ENCODE assay signal across 9 mouse cellular contexts in the genomic region with DNA sequence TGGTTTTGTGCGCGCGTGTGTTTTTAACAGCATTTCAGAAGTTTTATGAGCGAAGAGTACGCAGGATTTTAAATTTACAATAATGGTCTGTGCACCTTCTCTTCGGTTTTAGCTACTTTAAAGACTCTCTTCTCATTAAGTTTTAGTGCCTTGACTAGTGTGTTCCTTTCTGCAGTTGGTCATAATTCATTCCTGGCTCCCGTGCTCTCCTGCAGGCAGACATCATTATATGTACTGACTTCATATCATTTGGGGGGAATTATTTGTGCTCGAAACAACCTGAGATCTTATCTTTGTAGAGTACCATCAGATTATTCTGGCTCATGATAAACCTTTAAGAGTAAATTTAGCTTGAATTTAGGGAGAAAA. TPM values are rescaled to one million over a fixed set of nuclear protein-coding genes. Genes with fewer than 3 reads are reported as not detected.
DNase-seq lines count a peak whose midpoint lies in the region; ATAC-seq and TF ChIP-seq lines count a peak whose summit lies in the region.
"Had no signal": no experiment of that assay in that cellular context is flagged by ENCODE, and none has a peak within 500 bp of the region (broad histone marks: within the 10 kb centered on the region; RNA-seq: fewer than 3 reads in every experiment).

No protein-coding gene starts in this region.

- 0 out of 2 replicates have a peak, but pooled peaks cover 5% of the 10 kb centered on the region for H3K4me1 ChIP-seq in kidney, embryonic 14.5 days (ENCODE audit: control insufficient read depth, insufficient read depth, low read length)
- H3K4me1 ChIP-seq in forebrain, embryonic 12.5 days: peaks cover 7% of the 10 kb centered on the region
- peaks cover 8% of the 10 kb centered on the region; the same call in 1 of the 2 replicates for H3K4me1 ChIP-seq in limb, embryonic 10.5 days

- H3K27me3 ChIP-seq in kidney, embryonic 14.5 days (ENCODE audit: control insufficient read depth, insufficient read depth, low read length): no peaks in the 10 kb centered on the region
- peaks cover 28% of the 10 kb centered on the region for H3K27me3 ChIP-seq in forebrain, embryonic 12.5 days
- no peaks in the 10 kb centered on the region; the same call in 1 of the 2 replicates for H3K27me3 ChIP-seq in limb, embryonic 10.5 days (ENCODE audit: low read depth, poor library complexity, severe bottlenecking)
- no peaks in the 10 kb centered on the region for H3K27me3 ChIP-seq in myocyte (ENCODE audit: control insufficient read depth, insufficient read depth, insufficient read length)

- no peak overlapping the region for H3ac ChIP-seq in myocyte (ENCODE audit: control insufficient read depth, insufficient read length)

- 0 out of 2 replicates have a peak overlapping the region, but pooled peaks have one; percentile 31 for H3K9ac ChIP-seq in kidney, embryonic 14.5 days (ENCODE audit: low read depth, low read length)
- no peak overlapping the region for H3K9ac ChIP-seq in forebrain, embryonic 12.5 days

- H3K9me3 ChIP-seq in kidney, embryonic 14.5 days (ENCODE audit: control insufficient read depth, low read length): no peaks in the 10 kb centered on the region
- no peaks in the 10 kb centered on the region for H3K9me3 ChIP-seq in forebrain, embryonic 12.5 days
- no peaks in the 10 kb centered on the region for H3K9me3 ChIP-seq in limb, embryonic 10.5 days (replicated peaks)

- H3K79me2 ChIP-seq in myocyte (ENCODE audit: control insufficient read depth, insufficient read depth): no peaks in the 10 kb centered on the region

- WGBS in kidney, embryonic 14.5 days: 10% methylated on average over 8 of the region's 8 CpGs
- 67% methylated on average over 8 of the region's 8 CpGs for WGBS in forebrain, embryonic 12.5 days
- 41% methylated on average over 8 of the region's 8 CpGs for WGBS in limb, embryonic 10.5 days

- no peak overlapping the region for H3K27ac ChIP-seq in kidney, embryonic 14.5 days (ENCODE audit: low read depth, low read length)
- H3K27ac ChIP-seq in forebrain, embryonic 12.5 days: no peak overlapping the region
- H3K27ac ChIP-seq in limb, embryonic 10.5 days: no peak overlapping the region
- H3K27ac ChIP-seq: macrophage had no signal

- H3K4me2 ChIP-seq in kidney, embryonic 14.5 days (replicated peaks; ENCODE audit: low read depth, low read length): peak overlapping the region; percentile 41
- peak overlapping the region; percentile 41 for H3K4me2 ChIP-seq in forebrain, embryonic 12.5 days
- peak overlapping the region; percentile 53 for H3K4me2 ChIP-seq in myocyte (ENCODE audit: low read depth)

- no peak for TF ChIP-seq POLR2A in myocyte (IDR thresholded peaks at IDR 0.05; ENCODE audit: insufficient read length, low read depth)

- peak; percentile 53; the same call in 1 of the 2 replicates for ATAC-seq in kidney, embryonic 14.5 days (ENCODE audit: low FRiP score, low TSS enrichment)
- ATAC-seq in forebrain, embryonic 12.5 days (ENCODE audit: low FRiP score): no peak

- DNase-seq in kidney, adult 18-20 months: no peak
- no peak for DNase-seq in limb, embryonic 10.5 days (ENCODE audit: low spot score)
- no peak for DNase-seq in retina, postnatal 1 day
- DNase-seq in urinary bladder, postnatal 25 days (ENCODE audit: low spot score): no peak
- DNase-seq in right cerebral cortex, postnatal 4 days: no peak

- peaks cover 20% of the 10 kb centered on the region; the same call in 1 of the 2 replicates for H3K36me3 ChIP-seq in kidney, embryonic 14.5 days (ENCODE audit: control insufficient read depth, insufficient read depth, low read length)
- peaks cover 6% of the 10 kb centered on the region; the same call in 1 of the 2 replicates for H3K36me3 ChIP-seq in forebrain, embryonic 12.5 days (replicated peaks)
- H3K36me3 ChIP-seq in limb, embryonic 10.5 days: peaks cover 29% of the 10 kb centered on the region
- H3K36me3 ChIP-seq in myocyte (ENCODE audit: control insufficient read depth, insufficient read depth): peaks cover 13% of the 10 kb centered on the region

- peak overlapping the region; percentile 22 for H3K4me3 ChIP-seq in kidney, embryonic 14.5 days (ENCODE audit: low read length)
- H3K4me3 ChIP-seq in forebrain, embryonic 12.5 days (replicated peaks): 0 out of 2 replicates have a peak overlapping the region, but pooled peaks have one; percentile 8
- H3K4me3 ChIP-seq in limb, embryonic 10.5 days: peak overlapping the region; percentile 38
- no peak overlapping the region for H3K4me3 ChIP-seq in myocyte

TF ChIP-seq in myocyte, 11 proteins besides CTCF, POLR2A, EP300 and RAD21:
- TF ChIP-seq CEBPB (IDR thresholded peaks at IDR 0.05; ENCODE audit: insufficient read depth, poor library complexity, severe bottlenecking) (no peak), E2F4 (IDR thresholded peaks at IDR 0.05; ENCODE audit: insufficient read depth) (no peak), SRF (IDR thresholded peaks at IDR 0.05; ENCODE audit: control insufficient read depth, insufficient read length, low read depth) (no peak), MYOG (IDR thresholded peaks at IDR 0.05; ENCODE audit: control insufficient read depth in 1 of 3, insufficient read depth in 1 of 3, insufficient read length in 2 of 3, low read depth in 2 of 3) (no peak), MYOD1 (IDR thresholded peaks at IDR 0.05; ENCODE audit: control insufficient read depth in 1 of 3, insufficient read length in 2 of 3, low read depth in 2 of 3) (no peak), TCF12 (IDR thresholded peaks at IDR 0.05; ENCODE audit: insufficient read depth, poor library complexity, severe bottlenecking) (no peak), POLR2AphosphoS2 (IDR thresholded peaks at IDR 0.05; ENCODE audit: insufficient read length, low read depth) (no peak), TCF3 (IDR thresholded peaks at IDR 0.05; ENCODE audit: insufficient read length, low read depth) (no peak), REST (IDR thresholded peaks at IDR 0.05; ENCODE audit: insufficient read depth, insufficient read length) (no peak), USF1 (IDR thresholded peaks at IDR 0.05; ENCODE audit: low read depth) (no peak), MAX (IDR thresholded peaks at IDR 0.05; ENCODE audit: low read depth) (no peak)
TF ChIP-seq in myocyte: peak in this region for 0.

RNA-seq across cellular contexts. Expression of a gene that starts 12.1 kb away (rescaled TPM):
- polyA plus RNA-seq in kidney, embryonic 14.5 days (2014; fragmentation: Nextera tagmentation; extraction: Ambion mirVana): 29.7 and 30.4 TPM in 2 replicates
- 21.9 and 22.3 TPM in 2 replicates for polyA plus RNA-seq in forebrain, embryonic 12.5 days (2016; fragmentation: Nextera tagmentation; extraction: Ambion mirVana)
- 16.5 and 18.7 TPM in 2 replicates for polyA plus RNA-seq in limb, embryonic 10.5 days (2016; fragmentation: Nextera tagmentation; extraction: Ambion mirVana)
- 10.6 TPM for polyA plus RNA-seq in myocyte (2012; fragmentation: generic; extraction: Trizol)

RNA-seq across cellular contexts. Expression of a gene that starts 12.4 kb away (rescaled TPM):
- polyA plus RNA-seq in kidney, embryonic 14.5 days (2014; fragmentation: Nextera tagmentation; extraction: Ambion mirVana): 7.5 and 8.5 TPM in 2 replicates
- polyA plus RNA-seq in forebrain, embryonic 12.5 days (2016; fragmentation: Nextera tagmentation; extraction: Ambion mirVana): 3.3 and 4.4 TPM in 2 replicates
- 5.3 and 6.6 TPM in 2 replicates for polyA plus RNA-seq in limb, embryonic 10.5 days (2016; fragmentation: Nextera tagmentation; extraction: Ambion mirVana)
- 9.4 TPM for polyA plus RNA-seq in myocyte (2012; fragmentation: generic; extraction: Trizol)
